Mouse (Mus musculus): ENCODE measurements at regions not wholly inside any gene's neighbourhood (a gene's known extent, or its start where the extent isn't known, plus 50 kb on each side); places are given as distances from the start of the nearest gene placed in this dataset.

- ATAC-seq (ENCODE audit: low FRiP score, low TSS enrichment) = no peak
- Histone ChIP-seq H3K36me3 (ENCODE audit: control insufficient read depth, insufficient read depth, low read length) (no peaks in the 10 kb centered on the region), H3K27me3 (ENCODE audit: control insufficient read depth, insufficient read depth, low read length) (no peaks in the 10 kb centered on the region), H3K9ac (ENCODE audit: low read depth, low read length) (no peak overlapping the region), H3K9me3 (ENCODE audit: control insufficient read depth, low read length) (no peaks in the 10 kb centered on the region), H3K27ac (ENCODE audit: low read depth, low read length) (no peak overlapping the region), H3K4me2 (replicated peaks; ENCODE audit: low read depth, low read length) (no peak overlapping the region), H3K4me3 (ENCODE audit: low read length) (no peak overlapping the region), H3K4me1 (ENCODE audit: control insufficient read depth, insufficient read depth, low read length) (no peaks in the 10 kb centered on the region)
- WGBS = 60% methylated on average over 2 of the region's 2 CpGs
Observed at GRCm38 (mm10) chr12:25444355-25444754, 347.4 kb upstream of the Id2 start.

DNA sequence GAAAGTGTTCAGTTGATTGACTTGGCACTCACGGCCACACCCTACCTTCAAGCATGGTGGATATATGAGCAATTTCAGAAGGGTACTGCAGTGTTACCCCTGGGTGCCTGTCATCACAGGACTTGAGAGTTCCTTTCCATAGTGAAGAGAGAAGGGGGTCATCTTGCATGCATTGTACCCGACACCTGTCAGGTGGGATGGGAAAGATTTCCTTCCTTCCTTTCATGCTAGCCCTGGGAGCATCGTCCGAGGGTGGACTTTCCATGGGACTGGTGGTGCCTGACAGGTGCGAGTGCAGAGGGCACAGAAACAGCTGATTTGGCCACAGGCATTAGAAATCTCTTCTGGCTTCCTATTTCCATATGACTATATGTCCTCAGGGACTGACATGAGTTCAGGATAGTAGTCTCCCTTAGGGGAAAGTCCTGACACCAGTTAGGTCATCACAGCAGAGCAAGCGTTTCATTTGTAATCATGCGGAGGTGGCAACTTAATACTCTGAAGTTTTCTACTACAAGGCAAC is 342.1 kb upstream of the Id2 start:
- Histone ChIP-seq H3K4me3 (ENCODE audit: low read length) (no peak overlapping the region), H3K4me1 (ENCODE audit: control insufficient read depth, insufficient read depth, low read length) (no peaks in the 10 kb centered on the region), H3K9me3 (ENCODE audit: control insufficient read depth, low read length) (no peaks in the 10 kb centered on the region), H3K27ac (ENCODE audit: low read depth, low read length) (no peak overlapping the region), H3K9ac (ENCODE audit: low read depth, low read length) (no peak overlapping the region), H3K36me3 (ENCODE audit: control insufficient read depth, insufficient read depth, low read length) (no peaks in the 10 kb centered on the region), H3K4me2 (replicated peaks; ENCODE audit: low read depth, low read length) (no peak overlapping the region), H3K27me3 (ENCODE audit: control insufficient read depth, insufficient read depth, low read length) (no peaks in the 10 kb centered on the region)
- no peak for ATAC-seq (ENCODE audit: low FRiP score, low TSS enrichment)
- 80% methylated on average over 7 of the region's 7 CpGs for WGBS

DNA sequence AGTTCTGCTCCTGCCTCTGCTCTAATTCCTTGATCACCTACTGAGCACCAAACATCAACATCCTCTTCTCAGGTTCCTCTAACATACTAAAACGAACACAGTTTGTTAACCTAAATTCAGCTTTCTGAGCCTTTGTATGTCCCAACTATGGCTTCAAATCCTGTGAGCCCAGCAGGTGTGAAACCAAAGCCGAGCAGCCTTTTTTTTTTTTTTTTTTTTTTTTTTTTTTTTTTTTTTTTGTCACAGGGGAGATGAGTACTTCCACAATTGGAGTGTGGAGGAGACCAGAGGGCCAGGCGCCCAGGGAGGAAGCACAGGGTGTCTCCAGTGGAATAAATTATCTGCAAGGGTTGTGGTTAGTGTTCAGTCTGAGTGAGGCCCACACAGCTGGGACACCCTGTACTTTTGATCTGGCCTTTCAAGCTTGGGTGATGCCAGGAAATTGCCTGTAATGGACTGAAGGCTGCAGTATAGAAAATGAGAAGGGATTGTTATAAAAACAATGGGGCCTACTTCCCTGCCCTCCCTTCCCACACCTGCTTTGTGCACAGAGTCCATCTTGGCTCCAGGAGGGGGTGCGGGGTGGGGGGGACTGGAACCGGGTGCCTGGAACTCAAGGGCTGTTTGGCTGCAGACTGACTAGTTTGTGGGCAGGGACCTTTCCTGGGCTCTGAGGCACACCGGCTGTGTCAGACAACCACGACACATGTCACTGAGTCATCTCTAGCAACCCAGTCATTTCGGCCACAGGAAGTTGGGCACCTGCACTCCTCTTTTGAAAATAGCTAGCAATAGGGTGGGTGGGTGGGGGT is 341.5 kb upstream of the Id2 start:
- ATAC-seq (ENCODE audit: low FRiP score, low TSS enrichment) = peak; percentile 90
- no peak overlapping the region for H3K9ac ChIP-seq (ENCODE audit: low read depth, low read length)
- H3K4me1 ChIP-seq (ENCODE audit: control insufficient read depth, insufficient read depth, low read length) = no peaks in the 10 kb centered on the region
- H3K36me3 ChIP-seq (ENCODE audit: control insufficient read depth, insufficient read depth, low read length) = no peaks in the 10 kb centered on the region
- no peak overlapping the region for H3K27ac ChIP-seq (ENCODE audit: low read depth, low read length)
- WGBS = 17% methylated on average over 8 of the region's 8 CpGs
- H3K4me3 ChIP-seq (ENCODE audit: low read length) = no peak overlapping the region
- no peaks in the 10 kb centered on the region for H3K27me3 ChIP-seq (ENCODE audit: control insufficient read depth, insufficient read depth, low read length)
- H3K4me2 ChIP-seq (replicated peaks; ENCODE audit: low read depth, low read length) = no peak overlapping the region
- no peaks in the 10 kb centered on the region for H3K9me3 ChIP-seq (ENCODE audit: control insufficient read depth, low read length)

GRCm38 (mm10) chr12:25437556-25437955 is 340.6 kb upstream of the Id2 start:
- Histone ChIP-seq H3K27ac (ENCODE audit: low read depth, low read length) (no peak overlapping the region), H3K4me3 (ENCODE audit: low read length) (no peak overlapping the region), H3K36me3 (ENCODE audit: control insufficient read depth, insufficient read depth, low read length) (no peaks in the 10 kb centered on the region), H3K9me3 (ENCODE audit: control insufficient read depth, low read length) (no peaks in the 10 kb centered on the region), H3K9ac (ENCODE audit: low read depth, low read length) (no peak overlapping the region), H3K27me3 (ENCODE audit: control insufficient read depth, insufficient read depth, low read length) (no peaks in the 10 kb centered on the region), H3K4me2 (replicated peaks; ENCODE audit: low read depth, low read length) (no peak overlapping the region), H3K4me1 (ENCODE audit: control insufficient read depth, insufficient read depth, low read length) (no peaks in the 10 kb centered on the region)
- no peak for ATAC-seq (ENCODE audit: low FRiP score, low TSS enrichment)
- 56% methylated on average over 4 of the region's 4 CpGs for WGBS

DNA sequence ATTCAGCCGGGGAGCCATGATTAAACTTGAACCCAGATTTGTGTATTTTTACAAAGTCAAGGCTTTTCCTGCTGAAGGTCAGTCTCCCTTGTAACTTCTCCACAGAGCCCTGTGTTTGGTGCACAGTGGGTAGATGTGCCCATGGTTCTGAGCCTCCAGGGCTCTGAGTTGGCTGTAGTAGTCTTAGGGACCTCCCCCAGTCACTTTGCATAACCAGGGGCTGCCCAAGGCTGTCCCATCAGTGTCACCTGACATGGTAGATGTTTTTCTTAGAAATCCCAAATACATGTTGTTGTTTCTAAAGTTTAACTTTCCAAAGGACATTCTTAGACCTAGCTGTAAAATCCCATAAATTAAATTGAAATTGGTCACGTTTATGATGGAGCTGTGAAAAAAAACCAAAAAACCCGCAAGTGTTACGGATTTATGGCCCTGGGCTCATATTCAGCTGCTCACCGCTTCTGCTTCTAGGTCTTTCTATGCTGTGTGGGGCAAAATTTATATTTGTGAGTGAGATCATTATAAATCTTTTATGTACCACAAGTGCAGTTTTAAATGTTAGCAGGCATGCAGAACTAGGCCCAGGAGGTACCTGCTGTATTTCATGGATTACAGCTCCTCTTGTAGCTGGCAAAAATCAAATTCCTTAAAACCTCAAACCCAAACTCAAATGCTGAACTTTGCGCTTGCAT is 339.4 kb upstream of the Id2 start:
- H3K27me3 ChIP-seq (ENCODE audit: control insufficient read depth, insufficient read depth, low read length) = no peaks in the 10 kb centered on the region
- no peaks in the 10 kb centered on the region for H3K4me1 ChIP-seq (ENCODE audit: control insufficient read depth, insufficient read depth, low read length)
- H3K36me3 ChIP-seq (ENCODE audit: control insufficient read depth, insufficient read depth, low read length) = no peaks in the 10 kb centered on the region
- H3K9me3 ChIP-seq (ENCODE audit: control insufficient read depth, low read length) = no peaks in the 10 kb centered on the region
- 56% methylated on average over 6 of the region's 6 CpGs for WGBS
- H3K9ac ChIP-seq (ENCODE audit: low read depth, low read length) = no peak overlapping the region
- H3K4me2 ChIP-seq (replicated peaks; ENCODE audit: low read depth, low read length) = no peak overlapping the region
- H3K27ac ChIP-seq (ENCODE audit: low read depth, low read length) = no peak overlapping the region
- ATAC-seq (ENCODE audit: low FRiP score, low TSS enrichment) = no peak
- no peak overlapping the region for H3K4me3 ChIP-seq (ENCODE audit: low read length)

DNA sequence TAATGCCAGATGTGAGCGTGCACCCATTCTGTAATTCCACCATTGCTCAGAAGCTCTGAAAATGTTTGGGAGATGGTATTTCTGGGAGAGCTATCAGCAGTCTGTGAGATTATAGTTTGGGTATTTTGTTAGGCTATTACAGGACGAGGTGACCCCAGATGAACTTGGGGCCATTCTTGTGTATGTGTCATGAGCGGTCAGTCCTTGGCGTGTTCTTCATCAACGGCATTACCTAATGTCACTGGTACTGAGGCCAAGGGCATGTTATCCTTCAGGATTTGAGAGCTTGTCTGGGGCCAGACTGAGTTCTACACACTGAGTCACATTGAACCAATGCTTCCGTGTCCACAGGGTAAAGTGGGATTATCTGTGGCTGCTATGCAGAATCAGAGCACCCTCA is 335.9 kb upstream of the Id2 start:
- no peak for ATAC-seq (ENCODE audit: low FRiP score, low TSS enrichment)
- no peak overlapping the region for H3K9ac ChIP-seq (ENCODE audit: low read depth, low read length)
- H3K4me2 ChIP-seq (replicated peaks; ENCODE audit: low read depth, low read length) = no peak overlapping the region
- H3K36me3 ChIP-seq (ENCODE audit: control insufficient read depth, insufficient read depth, low read length) = no peaks in the 10 kb centered on the region
- no peaks in the 10 kb centered on the region for H3K4me1 ChIP-seq (ENCODE audit: control insufficient read depth, insufficient read depth, low read length)
- no peak overlapping the region for H3K27ac ChIP-seq (ENCODE audit: low read depth, low read length)
- WGBS = 92% methylated on average over 6 of the region's 6 CpGs
- no peaks in the 10 kb centered on the region for H3K9me3 ChIP-seq (ENCODE audit: control insufficient read depth, low read length)
- H3K27me3 ChIP-seq (ENCODE audit: control insufficient read depth, insufficient read depth, low read length) = no peaks in the 10 kb centered on the region
- H3K4me3 ChIP-seq (ENCODE audit: low read length) = no peak overlapping the region

DNA sequence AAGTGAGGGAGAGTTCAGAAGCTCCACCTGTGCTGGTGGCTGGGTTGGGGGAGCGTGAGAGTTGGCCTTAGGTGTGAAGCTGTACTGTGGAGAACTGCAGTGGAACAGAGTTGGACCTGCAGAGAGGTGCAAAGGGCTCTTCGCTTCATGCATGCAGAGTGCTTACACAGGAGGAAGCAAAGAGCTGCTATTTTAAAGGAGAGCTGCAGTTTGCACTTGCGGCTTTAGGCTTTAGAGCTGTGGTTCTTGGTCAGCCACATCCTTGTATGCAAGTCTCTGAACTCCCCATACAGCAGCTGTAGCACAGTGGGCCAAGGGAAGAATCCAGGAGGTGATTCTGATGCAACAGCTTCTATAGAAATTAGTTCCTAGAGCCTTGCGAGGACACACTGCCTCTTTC is 334.0 kb upstream of the Id2 start:
- Histone ChIP-seq H3K4me3 (ENCODE audit: low read length) (no peak overlapping the region), H3K4me2 (replicated peaks; ENCODE audit: low read depth, low read length) (no peak overlapping the region), H3K4me1 (ENCODE audit: control insufficient read depth, insufficient read depth, low read length) (no peaks in the 10 kb centered on the region), H3K9ac (ENCODE audit: low read depth, low read length) (no peak overlapping the region), H3K27ac (ENCODE audit: low read depth, low read length) (no peak overlapping the region), H3K36me3 (ENCODE audit: control insufficient read depth, insufficient read depth, low read length) (no peaks in the 10 kb centered on the region), H3K9me3 (ENCODE audit: control insufficient read depth, low read length) (no peaks in the 10 kb centered on the region), H3K27me3 (ENCODE audit: control insufficient read depth, insufficient read depth, low read length) (no peaks in the 10 kb centered on the region)
- 89% methylated on average over 4 of the region's 4 CpGs for WGBS
- no peak for ATAC-seq (ENCODE audit: low FRiP score, low TSS enrichment)

- Histone ChIP-seq H3K4me3 (ENCODE audit: low read length) (no peak overlapping the region), H3K9me3 (ENCODE audit: control insufficient read depth, low read length) (no peaks in the 10 kb centered on the region), H3K27ac (ENCODE audit: low read depth, low read length) (no peak overlapping the region), H3K4me1 (ENCODE audit: control insufficient read depth, insufficient read depth, low read length) (no peaks in the 10 kb centered on the region), H3K9ac (ENCODE audit: low read depth, low read length) (no peak overlapping the region), H3K27me3 (ENCODE audit: control insufficient read depth, insufficient read depth, low read length) (no peaks in the 10 kb centered on the region), H3K36me3 (ENCODE audit: control insufficient read depth, insufficient read depth, low read length) (no peaks in the 10 kb centered on the region), H3K4me2 (replicated peaks; ENCODE audit: low read depth, low read length) (no peak overlapping the region)
- 90% methylated on average over 11 of the region's 11 CpGs for WGBS
- ATAC-seq (ENCODE audit: low FRiP score, low TSS enrichment) = no peak
Observed at GRCm38 (mm10) chr12:25427911-25428642, 331.1 kb upstream of the Id2 start.
